Mouse (Mus musculus): ENCODE data around the gene Zfp369. TPM values are rescaled to one million over a fixed set of nuclear protein-coding genes. Genes with fewer than 3 reads are reported as not detected.

Gene Zfp369
- total RNA-seq (2021): 10 to 100 TPM; 66.5 to 68.5 TPM
- long read RNA-seq, experiment 1, transcript Zfp369-205 (1 exons, 1,815 nt): major isoform, 5 of 9 reads
- long read RNA-seq, experiment 1, partial matches to known transcripts: 1 of 9 reads
- long read RNA-seq, experiment 1, other reads (novel, unspliced or antisense): 3 of 9 reads
- long read RNA-seq, experiment 2, partial matches to known transcripts: 0 of 2 reads
- long read RNA-seq, experiment 2, other reads (novel, unspliced or antisense): 0 of 2 reads

DNA sequence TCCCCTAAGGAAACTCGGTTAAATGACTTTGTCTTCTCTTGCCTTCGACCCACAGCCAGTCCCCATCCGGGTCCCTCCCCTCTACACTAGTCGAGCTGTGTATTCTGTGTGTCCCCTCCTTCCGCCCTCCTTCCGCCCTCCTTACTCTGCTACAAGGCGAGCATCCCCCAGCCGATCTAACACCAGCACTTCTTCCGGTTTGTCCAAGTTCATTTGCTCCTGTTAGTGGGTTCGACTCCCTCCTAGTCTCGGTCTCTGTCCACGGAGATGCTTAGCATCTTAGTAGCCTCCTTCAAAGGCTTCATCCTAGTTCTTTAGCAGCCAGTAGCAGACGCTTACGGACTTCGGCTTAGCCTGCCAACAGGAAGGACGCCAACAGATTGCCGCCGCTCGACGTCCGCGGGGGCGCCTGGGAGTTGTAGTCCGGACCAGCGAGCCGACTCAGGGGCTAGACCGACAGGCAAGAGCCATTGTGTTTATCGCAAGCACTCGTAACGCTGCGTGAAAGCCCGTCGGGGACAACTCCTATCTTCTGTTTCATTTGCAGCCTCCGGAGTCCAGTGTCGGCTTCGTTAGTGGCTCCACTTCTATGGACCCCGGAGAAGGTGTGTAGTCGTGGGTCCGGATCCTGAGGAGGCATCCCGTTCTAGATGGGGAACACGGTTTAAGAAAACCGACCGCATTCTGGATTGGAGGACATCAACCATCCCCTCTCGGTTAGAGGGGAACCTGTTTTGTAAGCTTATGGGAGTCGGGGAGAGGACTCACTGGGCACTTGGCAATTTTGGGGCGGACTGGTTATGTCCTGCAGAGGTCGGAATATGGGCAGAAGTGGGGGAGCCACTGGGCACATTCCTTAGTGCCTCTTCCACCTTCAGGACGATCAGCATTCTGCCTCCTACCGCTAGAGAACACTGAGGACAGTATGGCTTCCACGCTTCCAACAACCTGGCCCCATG is at the start of gene Zfp369:
Gene Zfp369 (plus strand): TSS at position 432 of the 959 bp plus-strand sequence.
- peak; percentile 49 for TF ChIP-seq CTCF (conservative IDR thresholded peaks at IDR 0.05)
- Histone ChIP-seq H3K27ac (peak within 1 kb of the TSS; percentile 93), H3K4me3 (peak within 1 kb of the TSS; percentile 76)
- DNase-seq (ENCODE audit: low spot score in 2 of 2): peak; percentile 95 to 96

- no peak for DNase-seq (ENCODE audit: low spot score in 2 of 2)
- no peak for TF ChIP-seq CTCF (conservative IDR thresholded peaks at IDR 0.05)
- Histone ChIP-seq H3K4me3 (no peak overlapping the region), H3K27ac (no peak overlapping the region)
Observed at GRCm38 (mm10) chr13:65237211-65237610, 41.4 kb upstream of the Zfp369 start.

DNA sequence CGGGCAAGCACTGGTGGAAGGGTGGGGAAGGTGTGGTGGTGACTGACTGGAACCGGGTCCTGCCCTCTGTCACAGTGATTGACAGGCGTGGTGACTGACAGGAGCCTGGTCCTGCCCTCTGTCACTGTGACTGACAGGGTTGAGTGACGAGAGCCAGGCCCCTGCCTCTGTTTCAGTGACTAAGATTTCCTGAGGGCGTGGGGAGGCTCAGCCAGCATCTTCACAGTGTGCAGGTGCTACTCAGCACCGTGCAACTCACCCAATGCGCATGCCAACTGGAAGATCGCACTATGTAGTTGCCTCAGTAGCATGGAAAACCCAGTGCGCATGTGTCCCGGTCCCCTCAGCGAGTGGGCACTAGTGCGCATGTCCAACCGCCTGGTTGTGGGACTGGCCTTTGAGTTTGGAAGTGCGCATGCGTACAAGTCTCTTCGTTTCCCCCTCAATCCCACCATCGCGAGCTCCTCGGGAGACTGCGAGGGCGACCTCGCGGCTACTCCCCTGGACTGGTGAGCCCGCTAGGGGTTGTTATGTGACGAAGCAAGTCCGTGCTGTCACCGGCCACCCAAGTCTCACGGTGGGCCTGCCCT is 38.0 kb upstream of the Zfp369 start:
- DNase-seq (ENCODE audit: low spot score in 2 of 2): peak; percentile 97 to 98
- no peak for TF ChIP-seq CTCF (conservative IDR thresholded peaks at IDR 0.05)
- H3K27ac ChIP-seq: peak overlapping the region; percentile 96
- peak overlapping the region; percentile 96 for H3K4me3 ChIP-seq

DNA sequence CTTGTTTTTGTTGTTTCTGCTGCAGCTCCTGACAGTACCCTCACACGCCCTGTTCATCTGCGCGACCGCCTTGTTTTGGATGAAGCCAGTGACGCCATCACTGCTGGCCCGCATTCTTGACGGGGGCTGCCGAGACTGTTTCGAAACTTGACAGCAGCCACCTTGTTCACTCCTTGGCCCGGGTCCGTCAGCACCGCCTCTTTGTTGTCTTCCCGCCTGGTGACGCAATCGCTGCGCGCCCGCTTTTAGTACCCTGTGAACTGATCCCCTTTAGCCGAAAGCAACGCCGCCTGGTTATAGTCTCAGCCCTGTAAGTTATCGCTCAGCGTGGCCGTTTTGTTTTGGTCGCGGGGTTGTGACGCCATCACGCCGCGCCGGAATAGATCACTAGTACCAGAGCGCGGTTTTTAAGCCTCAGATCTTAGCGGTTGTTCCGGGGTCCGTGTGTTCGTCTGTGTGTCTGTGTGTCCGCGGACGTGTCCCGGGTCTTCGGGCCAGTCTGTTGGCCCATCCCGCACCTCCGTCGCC is 37.5 kb upstream of the Zfp369 start:
- Histone ChIP-seq H3K4me3 (peak overlapping the region; percentile 96), H3K27ac (peak overlapping the region; percentile 96)
- no peak for TF ChIP-seq CTCF (conservative IDR thresholded peaks at IDR 0.05)
- peak; percentile 93 to 96 for DNase-seq (ENCODE audit: low spot score in 2 of 2)

GRCm38 (mm10) chr13:65241627-65242318 is 36.8 kb upstream of the Zfp369 start:
- TF ChIP-seq CTCF (conservative IDR thresholded peaks at IDR 0.05): no peak
- Histone ChIP-seq H3K4me3 (peak overlapping the region; percentile 96), H3K27ac (peak overlapping the region; percentile 96)
- no peak for DNase-seq (ENCODE audit: low spot score in 2 of 2)

- Histone ChIP-seq H3K27ac (no peak overlapping the region), H3K4me3 (peak overlapping the region; percentile 96)
- no peak for DNase-seq (ENCODE audit: low spot score in 2 of 2)
- no peak for TF ChIP-seq CTCF (conservative IDR thresholded peaks at IDR 0.05)
Observed at GRCm38 (mm10) chr13:65242319-65242787, 36.3 kb upstream of the Zfp369 start.

- Histone ChIP-seq H3K27ac (no peak overlapping the region), H3K4me3 (no peak overlapping the region)
- no peak for DNase-seq (ENCODE audit: low spot score in 2 of 2)
- peak; percentile 72 for TF ChIP-seq CTCF (conservative IDR thresholded peaks at IDR 0.05)
Observed at GRCm38 (mm10) chr13:65243273-65243672, 35.3 kb upstream of the Zfp369 start.

DNA sequence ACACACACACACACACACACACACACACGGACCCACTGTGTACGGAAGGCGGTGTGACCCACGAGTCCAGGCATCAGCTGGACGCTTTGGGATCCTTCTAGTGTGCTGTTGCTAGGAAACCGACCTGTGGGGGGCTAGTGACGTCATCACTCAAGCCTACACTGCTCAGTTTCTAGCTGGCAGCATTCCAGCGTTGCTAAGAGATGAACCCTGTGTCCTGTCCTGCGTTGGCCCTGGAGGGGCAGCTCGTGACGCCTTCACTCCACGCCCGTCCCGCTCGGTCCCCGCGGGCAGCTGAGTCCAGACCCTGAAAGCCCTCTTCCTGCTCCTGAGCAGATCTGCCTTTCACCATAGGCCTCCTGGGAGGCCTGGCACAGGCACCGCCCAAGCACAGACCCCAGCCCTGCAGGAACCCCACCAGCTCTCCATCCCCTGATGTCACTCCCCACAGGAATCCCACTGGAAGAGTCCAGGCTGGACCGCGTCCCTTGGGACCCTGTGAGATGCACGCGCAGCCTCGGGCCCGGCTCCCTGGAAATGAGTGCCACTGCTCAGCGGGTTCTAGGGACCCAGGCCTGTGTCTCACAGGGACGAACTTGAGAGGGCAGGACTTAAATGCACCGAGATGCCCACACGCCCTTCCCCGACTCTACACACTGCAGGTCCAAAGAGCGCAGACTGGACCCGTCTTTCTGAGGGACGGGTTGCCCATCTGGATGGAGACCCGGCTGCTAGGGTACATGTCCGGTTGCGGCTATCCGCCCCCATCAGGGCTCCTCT is 20.2 kb upstream of the Zfp369 start:
- TF ChIP-seq CTCF (conservative IDR thresholded peaks at IDR 0.05): no peak
- Histone ChIP-seq H3K27ac (peak overlapping the region; percentile 73), H3K4me3 (peak overlapping the region; percentile 36)
- DNase-seq (ENCODE audit: low spot score in 2 of 2): peak; percentile 61 to 80

DNA sequence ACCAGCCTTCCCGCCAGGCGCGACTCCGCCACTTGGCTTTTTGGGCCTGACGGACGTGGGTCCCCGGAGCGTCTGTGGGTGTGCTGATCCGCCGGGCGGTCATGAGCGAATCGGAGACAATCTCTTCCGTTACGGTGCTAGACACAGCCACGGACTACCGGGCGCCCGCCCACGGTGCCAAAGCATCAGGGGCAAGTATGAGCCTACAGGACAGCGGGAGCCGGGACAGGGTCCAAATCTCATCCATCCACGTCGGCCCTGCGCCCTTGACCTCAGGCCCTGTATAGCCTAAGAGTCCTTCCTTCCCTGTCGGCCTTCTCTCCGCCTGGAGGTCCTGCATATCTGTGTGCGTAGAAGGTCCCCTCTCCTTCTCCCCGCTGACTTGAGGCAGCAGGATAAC is 19.4 kb upstream of the Zfp369 start, which contains the start of gene Gm10775:
Gene Gm10775 (plus strand): TSS at position 301 of the 400 bp plus-strand sequence.
- TF ChIP-seq CTCF (conservative IDR thresholded peaks at IDR 0.05): no peak
- DNase-seq (ENCODE audit: low spot score in 2 of 2): no peak
- Histone ChIP-seq H3K27ac (peak within 1 kb of the TSS; percentile 73), H3K4me3 (peak within 1 kb of the TSS; percentile 36)

DNA sequence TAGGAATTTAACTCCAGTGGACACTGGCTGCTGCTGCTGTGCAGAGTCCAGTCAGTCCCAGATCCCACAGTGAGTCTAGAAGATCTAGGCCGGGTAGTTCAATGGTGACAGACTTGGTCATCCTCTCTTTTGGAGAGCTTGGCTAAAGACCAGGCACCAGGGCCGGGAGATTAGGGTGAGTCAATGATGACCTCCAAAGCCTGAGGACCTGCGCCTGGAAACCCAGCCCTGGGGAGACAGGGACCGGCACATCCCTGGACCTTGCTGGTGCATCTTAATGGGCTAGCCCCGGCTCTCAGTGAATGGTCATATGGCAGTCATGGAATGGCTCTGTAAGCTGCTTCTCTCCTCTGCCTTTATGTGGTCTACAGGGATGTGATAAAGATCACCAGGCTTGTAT is 16.5 kb upstream of the Zfp369 start:
- no peak for TF ChIP-seq CTCF (conservative IDR thresholded peaks at IDR 0.05)
- Histone ChIP-seq H3K4me3 (no peak overlapping the region), H3K27ac (no peak overlapping the region)
- no peak for DNase-seq (ENCODE audit: low spot score in 2 of 2)

- Histone ChIP-seq H3K4me3 (peak overlapping the region; percentile 76), H3K27ac (peak overlapping the region; percentile 93)
- TF ChIP-seq CTCF (conservative IDR thresholded peaks at IDR 0.05): no peak; the same call in 1 of the 2 replicates
- no peak for DNase-seq (ENCODE audit: low spot score in 2 of 2)
Observed at GRCm38 (mm10) chr13:65277994-65278382, 626 bp upstream of the Zfp369 start.
